Mouse (Mus musculus): Measurements from ENCODE around the gene 4930470P17Rik.
"Not testable (repeated sequence)": the region's sequence is repeated elsewhere in the genome, so short reads cannot be mapped to it uniquely, and the experiment has no call there.

Gene 4930470P17Rik

GRCm38 (mm10) chr2:170601917-170602316 is at the start of gene 4930470P17Rik:
Gene 4930470P17Rik, minus strand, starts transcription at chr2:170602017.
- no peak for DNase-seq (ENCODE audit: low spot score)

GRCm38 (mm10) chr2:170651483-170651882 is 49.7 kb upstream of the 4930470P17Rik start:
- DNase-seq (ENCODE audit: low spot score), result no peak

GRCm38 (mm10) chr2:170648542-170648941 is 46.7 kb upstream of the 4930470P17Rik start:
- DNase-seq (ENCODE audit: low spot score), result no peak

GRCm38 (mm10) chr2:170646201-170646600 is 44.4 kb upstream of the 4930470P17Rik start:
- DNase-seq (ENCODE audit: low spot score), result no peak

- DNase-seq (ENCODE audit: low spot score), result no peak
These were observed 40.6 kb upstream of the 4930470P17Rik start for GRCm38 (mm10) chr2:170642338-170642806.

- DNase-seq (ENCODE audit: low spot score), result no peak
These were observed 38.5 kb upstream of the 4930470P17Rik start for GRCm38 (mm10) chr2:170640281-170640680.

GRCm38 (mm10) chr2:170638746-170639145 is 36.9 kb upstream of the 4930470P17Rik start:
- no peak for DNase-seq (ENCODE audit: low spot score)

GRCm38 (mm10) chr2:170632998-170633622 is 31.3 kb upstream of the 4930470P17Rik start:
- DNase-seq (ENCODE audit: low spot score), result no peak

- DNase-seq (ENCODE audit: low spot score), result no peak
These were observed 30.6 kb upstream of the 4930470P17Rik start for GRCm38 (mm10) chr2:170632386-170632785.

GRCm38 (mm10) chr2:170631375-170631774 is 29.6 kb upstream of the 4930470P17Rik start:
- DNase-seq (ENCODE audit: low spot score), result no peak

GRCm38 (mm10) chr2:170630553-170630952 is 28.7 kb upstream of the 4930470P17Rik start:
- DNase-seq (ENCODE audit: low spot score), result no peak

GRCm38 (mm10) chr2:170627991-170628390 is 26.2 kb upstream of the 4930470P17Rik start:
- DNase-seq (ENCODE audit: low spot score), result not testable (repeated sequence)

GRCm38 (mm10) chr2:170624201-170624880 is 22.5 kb upstream of the 4930470P17Rik start:
- not testable (repeated sequence) for DNase-seq (ENCODE audit: low spot score)

GRCm38 (mm10) chr2:170622985-170623384 is 21.2 kb upstream of the 4930470P17Rik start:
- no peak for DNase-seq (ENCODE audit: low spot score)

- DNase-seq (ENCODE audit: low spot score), result no peak
These were observed 17.2 kb upstream of the 4930470P17Rik start for GRCm38 (mm10) chr2:170618862-170619492.

GRCm38 (mm10) chr2:170611794-170612193 is 10.0 kb upstream of the 4930470P17Rik start:
- not testable (repeated sequence) for DNase-seq (ENCODE audit: low spot score)

- DNase-seq (ENCODE audit: low spot score), result no peak
These were observed 646 bp downstream of the 4930470P17Rik start for GRCm38 (mm10) chr2:170601171-170601570.

- no peak for DNase-seq (ENCODE audit: low spot score)
These were observed 4.2 kb downstream of the 4930470P17Rik start for GRCm38 (mm10) chr2:170597586-170597985.

- no peak for DNase-seq (ENCODE audit: low spot score)
These were observed 5.1 kb downstream of the 4930470P17Rik start for GRCm38 (mm10) chr2:170596726-170597125.

- no peak for DNase-seq (ENCODE audit: low spot score)
These were observed 9.7 kb downstream of the 4930470P17Rik start for GRCm38 (mm10) chr2:170592161-170592560.

- DNase-seq (ENCODE audit: low spot score), result no peak
These were observed 13.4 kb downstream of the 4930470P17Rik start for GRCm38 (mm10) chr2:170588369-170588900.

- no peak for DNase-seq (ENCODE audit: low spot score)
These were observed 17.1 kb downstream of the 4930470P17Rik start for GRCm38 (mm10) chr2:170584678-170585077.

- no peak for DNase-seq (ENCODE audit: low spot score)
These were observed 22.3 kb downstream of the 4930470P17Rik start for GRCm38 (mm10) chr2:170579551-170579950.

All from T-cell, adult 2 months (primary cell).